Mouse (Mus musculus) heart, embryonic 16.5 days (tissue): ENCODE data around the gene Bend3. TPM values are rescaled to one million over a fixed set of nuclear protein-coding genes. Genes with fewer than 3 reads are reported as not detected.

Experiments
- ATAC-seq: fragments of 200-750 bp; cut with Nextera tagmentation; replicated peaks from 2 replicates; pipeline ENCODE4 v1.8.0; 2017; ENCODE audit warnings: moderate number of reproducible peaks; ENCODE audit not compliant: insufficient read depth, low FRiP score; ENCODE audit errors: extremely low read depth
- H3K27ac ChIP-seq: fragments of 300-500 bp; sonication (generic); 2 replicates; pipeline ENCODE4 v1.5.1; 2014; ENCODE audit warnings: mild to moderate bottlenecking, low read length, control low read depth, moderate library complexity
- H3K27me3 ChIP-seq: fragments of 300-500 bp; sonication (generic); 2 replicates; pipeline ENCODE4 v1.6.1; 2014; ENCODE audit warnings: low read length, mixed read lengths; ENCODE audit not compliant: control insufficient read depth, insufficient read depth
- H3K36me3 ChIP-seq: fragments of 300-500 bp; sonication (generic); 2 replicates; pipeline ENCODE4 v1.6.1; 2014; ENCODE audit not compliant: control insufficient read depth, insufficient read depth
- H3K4me1 ChIP-seq: fragments of 300-500 bp; sonication (generic); 2 replicates; pipeline ENCODE4 v1.6.1; 2014; ENCODE audit warnings: low read length, mixed read lengths; ENCODE audit not compliant: control insufficient read depth, insufficient read depth
- H3K4me2 ChIP-seq: fragments of 300-500 bp; sonication (generic); 2 replicates; pipeline ENCODE4 v1.6.1; 2014; ENCODE audit warnings: low read depth, mild to moderate bottlenecking, control low read depth, low read length
- H3K4me3 ChIP-seq: fragments of 300-500 bp; sonication (generic); 2 replicates; pipeline ENCODE4 v1.5.1; 2014; ENCODE audit warnings: mild to moderate bottlenecking, control low read depth, low read length
- H3K9ac ChIP-seq: fragments of 300-500 bp; sonication (generic); 2 replicates; pipeline ENCODE4 v1.6.1; 2014; ENCODE audit warnings: low read length, control low read depth
- H3K9me3 ChIP-seq: fragments of 300-500 bp; sonication (generic); replicated peaks from 2 replicates; pipeline ENCODE4 v1.6.1; 2016; ENCODE audit warnings: low read length; ENCODE audit not compliant: control insufficient read depth
- WGBS: fragments of 180-500 bp; shearing (Covaris S2); extraction: QIAGEN DNeasy Blood & Tissue Kit; methylation state at CpG from one replicate; pipeline ENCODE4 v1.1.7; 2014; 5-methylcytosine and 5-hydroxymethylcytosine counted together
- polyA plus RNA-seq: library from polyadenylated mRNA; unstranded; fragments of >200 nt; fragmentation: Nextera tagmentation; extraction: Ambion mirVana; gene quantifications from 2 replicates; pipeline ENCODE4 v1.2.1, GENCODE M21; 2015

The Bend3 gene
- polyA plus RNA-seq, 1 experiment from 2014 or later, result 2.3 TPM

- 28% methylated on average over 3 of the region's 3 CpGs for WGBS
Measured at GRCm38 (mm10) chr10:43550923-43551322, 72.3 kb downstream of the Bend3 start.

DNA sequence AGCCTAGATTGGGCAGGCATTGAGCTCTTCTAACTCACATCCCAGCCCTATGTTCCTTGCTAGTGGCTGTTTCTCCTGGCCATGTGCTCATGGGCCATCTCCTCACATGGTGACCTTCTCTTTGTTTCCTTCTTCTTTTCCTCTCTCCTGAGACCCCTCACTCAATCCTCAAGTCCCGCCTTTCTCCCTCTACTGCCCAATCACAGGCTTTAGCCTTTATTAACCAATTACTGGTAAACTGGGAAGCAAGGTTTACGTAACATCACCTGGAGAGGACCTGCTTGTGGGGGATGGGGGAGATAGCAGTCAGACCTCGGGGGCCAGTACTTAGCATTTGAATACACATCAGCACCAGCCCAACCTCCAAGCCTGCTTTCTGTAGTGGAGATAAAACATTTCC lies 72.8 kb downstream of the Bend3 start:
- WGBS, result 35% methylated on average over 3 of the region's 3 CpGs
- no peak overlapping the region for H3K4me2 ChIP-seq

More at GRCm38 (mm10) chr10:43550923-43551322, 72.3 kb downstream of the Bend3 start:
- Histone ChIP-seq H3K36me3 (no peaks in the 10 kb centered on the region), H3K27ac (no peak overlapping the region), H3K9ac (no peak overlapping the region), H3K4me3 (no peak overlapping the region), H3K27me3 (no peaks in the 10 kb centered on the region), H3K4me2 (no peak overlapping the region), H3K9me3 (0 out of 2 replicates have a peak, but pooled peaks cover 2% of the 10 kb centered on the region), H3K4me1 (no peaks in the 10 kb centered on the region)
- no peak for ATAC-seq

DNA sequence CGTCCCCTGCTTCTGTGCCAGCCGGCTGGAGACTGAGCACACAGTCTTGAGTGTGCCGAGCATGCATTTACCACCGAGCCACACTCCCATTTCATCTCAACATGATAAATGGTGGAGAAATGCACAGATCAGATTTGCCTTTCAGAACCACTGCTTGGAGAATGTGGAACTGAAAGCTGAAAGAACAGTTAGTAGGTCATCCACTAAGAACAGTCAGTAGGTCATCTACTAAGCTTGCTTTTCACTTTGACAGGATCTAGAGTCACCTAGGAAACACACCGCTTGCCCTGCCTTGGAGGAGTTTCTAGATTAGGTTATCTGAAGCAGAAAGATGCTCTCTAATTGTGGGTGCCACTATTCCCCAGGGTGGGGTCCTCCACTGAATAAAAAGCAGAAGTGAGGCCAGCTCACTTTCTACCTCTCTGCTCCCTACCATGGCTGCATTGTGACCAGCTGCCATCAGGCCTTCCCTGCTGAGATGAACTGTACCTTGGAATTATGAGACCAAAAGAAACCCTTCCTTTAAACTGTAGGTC lies 79.1 kb downstream of the Bend3 start:
- H3K9me3 ChIP-seq, result 0 out of 2 replicates have a peak, but pooled peaks cover 2% of the 10 kb centered on the region
- no peak overlapping the region for H3K27ac ChIP-seq
- H3K27me3 ChIP-seq, result no peaks in the 10 kb centered on the region
- no peak overlapping the region for H3K4me2 ChIP-seq
- H3K9ac ChIP-seq, result no peak overlapping the region
- 75% methylated on average over 5 of the region's 5 CpGs for WGBS
- no peaks in the 10 kb centered on the region for H3K4me1 ChIP-seq
- H3K4me3 ChIP-seq, result no peak overlapping the region
- ATAC-seq, result no peak
- H3K36me3 ChIP-seq, result no peaks in the 10 kb centered on the region

More for the DNA sequence above, 72.8 kb downstream of the Bend3 start:
- H3K27me3 ChIP-seq, result no peaks in the 10 kb centered on the region
- no peaks in the 10 kb centered on the region for H3K4me1 ChIP-seq
- no peak overlapping the region for H3K27ac ChIP-seq
- no peak overlapping the region for H3K4me3 ChIP-seq
- H3K36me3 ChIP-seq, result no peaks in the 10 kb centered on the region
- 0 out of 2 replicates have a peak, but pooled peaks cover 2% of the 10 kb centered on the region for H3K9me3 ChIP-seq
- no peak overlapping the region for H3K9ac ChIP-seq
- no peak for ATAC-seq

GRCm38 (mm10) chr10:43559313-43559712 lies 80.7 kb downstream of the Bend3 start:
- Histone ChIP-seq H3K27me3 (no peaks in the 10 kb centered on the region), H3K9me3 (0 out of 2 replicates have a peak, but pooled peaks cover 3% of the 10 kb centered on the region), H3K9ac (no peak overlapping the region), H3K36me3 (no peaks in the 10 kb centered on the region), H3K4me2 (no peak overlapping the region), H3K4me3 (no peak overlapping the region), H3K4me1 (no peaks in the 10 kb centered on the region), H3K27ac (no peak overlapping the region)
- 71% methylated on average over 11 of the region's 11 CpGs for WGBS
- no peak for ATAC-seq

GRCm38 (mm10) chr10:43560765-43561164 lies 82.1 kb downstream of the Bend3 start:
- no peaks in the 10 kb centered on the region for H3K4me1 ChIP-seq
- no peak overlapping the region for H3K4me2 ChIP-seq
- WGBS, result 43% methylated on average over 2 of the region's 2 CpGs
- H3K36me3 ChIP-seq, result no peaks in the 10 kb centered on the region
- H3K4me3 ChIP-seq, result no peak overlapping the region
- 0 out of 2 replicates have a peak, but pooled peaks cover 3% of the 10 kb centered on the region for H3K9me3 ChIP-seq
- no peak overlapping the region for H3K9ac ChIP-seq
- H3K27ac ChIP-seq, result no peak overlapping the region
- H3K27me3 ChIP-seq, result no peaks in the 10 kb centered on the region
- ATAC-seq, result no peak

DNA sequence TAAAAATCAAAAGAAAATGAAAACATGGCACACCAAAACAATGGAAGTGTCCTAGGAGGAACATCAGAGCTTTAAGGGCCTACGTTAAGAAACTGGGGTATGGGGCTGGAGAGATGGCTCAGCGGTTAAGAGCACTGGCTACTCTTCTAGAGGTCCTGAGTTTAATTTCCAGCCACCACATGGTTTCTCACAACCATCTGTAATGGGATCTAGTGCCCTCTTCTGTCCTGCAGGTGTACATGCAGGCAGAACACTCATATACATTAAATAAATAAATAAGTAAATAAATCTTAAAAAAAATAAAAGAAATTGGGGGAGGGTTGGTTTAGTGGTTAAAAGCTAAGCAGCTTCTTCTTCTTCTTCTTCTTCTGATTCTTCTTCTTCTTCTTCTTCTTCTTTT lies 82.7 kb downstream of the Bend3 start:
- H3K9ac ChIP-seq, result no peak overlapping the region

More for the DNA sequence above, 82.7 kb downstream of the Bend3 start:
- H3K27ac ChIP-seq, result no peak overlapping the region
- 89% methylated on average over 2 of the region's 2 CpGs for WGBS
- H3K4me3 ChIP-seq, result no peak overlapping the region
- 0 out of 2 replicates have a peak, but pooled peaks cover 3% of the 10 kb centered on the region for H3K9me3 ChIP-seq
- H3K36me3 ChIP-seq, result no peaks in the 10 kb centered on the region
- H3K27me3 ChIP-seq, result no peaks in the 10 kb centered on the region
- ATAC-seq, result no peak
- no peak overlapping the region for H3K4me2 ChIP-seq
- no peaks in the 10 kb centered on the region for H3K4me1 ChIP-seq

Other genes with a start within 250 kb of the Bend3 start
- gene Gm9803, start 45.3 kb downstream of the Bend3 start, polyA plus RNA-seq, result 20.0 and 42.0 TPM in 2 replicates
- gene 1700021F05Rik, start 62.2 kb downstream of the Bend3 start, polyA plus RNA-seq, result 94.6 and 107 TPM in 2 replicates
- gene Cd24a, start 99.5 kb downstream of the Bend3 start, polyA plus RNA-seq, result 73.2 and 84.3 TPM in 2 replicates